Mouse (Mus musculus) forebrain, embryonic 16.5 days (tissue): ENCODE data around the gene Fbxo36. TPM values are rescaled to one million over a fixed set of nuclear protein-coding genes. Genes with fewer than 3 reads are reported as not detected.

Experiments
- ATAC-seq: fragments of 200-750 bp; cut with Nextera tagmentation; 2 replicates; pipeline ENCODE4 v1.8.0; 2017; ENCODE audit warnings: mild to moderate bottlenecking, moderate library complexity
- H3K27ac ChIP-seq: fragments of 300-500 bp; sonication (generic); 2 replicates; pipeline ENCODE4 v1.5.1; 2014; ENCODE audit warnings: low read length, control low read depth
- H3K27me3 ChIP-seq: fragments of 300-500 bp; sonication (generic); replicated peaks from 2 replicates; pipeline ENCODE4 v1.6.1; 2014; ENCODE audit warnings: low read length; ENCODE audit not compliant: control insufficient read depth, insufficient read depth
- H3K36me3 ChIP-seq: fragments of 300-500 bp; sonication (generic); 2 replicates; pipeline ENCODE4 v1.6.1; 2014; ENCODE audit not compliant: control insufficient read depth, insufficient read depth
- H3K4me1 ChIP-seq: fragments of 300-500 bp; sonication (generic); replicated peaks from 2 replicates; pipeline ENCODE4 v1.6.1; 2014; ENCODE audit warnings: low read length; ENCODE audit not compliant: control insufficient read depth, insufficient read depth
- H3K4me2 ChIP-seq: fragments of 300-500 bp; sonication (generic); 2 replicates; pipeline ENCODE4 v1.6.1; 2014; ENCODE audit warnings: mild to moderate bottlenecking, low read length, control low read depth
- H3K4me3 ChIP-seq: fragments of 300-500 bp; sonication (generic); replicated peaks from 2 replicates; pipeline ENCODE4 v1.5.1; 2014; ENCODE audit warnings: mild to moderate bottlenecking, low read length, control low read depth
- H3K9ac ChIP-seq: fragments of 300-500 bp; sonication (generic); replicated peaks from 2 replicates; pipeline ENCODE4 v1.6.1; 2014; ENCODE audit warnings: low read depth, low read length, control low read depth
- H3K9me3 ChIP-seq: fragments of 300-500 bp; sonication (generic); 2 replicates; pipeline ENCODE4 v1.6.1; 2016; ENCODE audit warnings: low read length; ENCODE audit not compliant: control insufficient read depth
- WGBS: fragments of 180-500 bp; shearing (Covaris S2); extraction: QIAGEN DNeasy Blood & Tissue Kit; methylation state at CpG from one replicate; pipeline ENCODE4 v1.1.7; 2014; 5-methylcytosine and 5-hydroxymethylcytosine counted together
- polyA plus RNA-seq: library from polyadenylated mRNA; unstranded; fragments of >200 nt; fragmentation: Nextera tagmentation; extraction: Ambion mirVana; gene quantifications from 2 replicates; pipeline ENCODE4 v1.2.1, GENCODE M21; 2015

The Fbxo36 gene
- polyA plus RNA-seq, 1 experiment from 2014 or later = 3.9 TPM

GRCm38 (mm10) chr1:84866706-84867230, 27.1 kb downstream of the Fbxo36 start:
- WGBS = 95% methylated on average over 3 of the region's 3 CpGs

DNA sequence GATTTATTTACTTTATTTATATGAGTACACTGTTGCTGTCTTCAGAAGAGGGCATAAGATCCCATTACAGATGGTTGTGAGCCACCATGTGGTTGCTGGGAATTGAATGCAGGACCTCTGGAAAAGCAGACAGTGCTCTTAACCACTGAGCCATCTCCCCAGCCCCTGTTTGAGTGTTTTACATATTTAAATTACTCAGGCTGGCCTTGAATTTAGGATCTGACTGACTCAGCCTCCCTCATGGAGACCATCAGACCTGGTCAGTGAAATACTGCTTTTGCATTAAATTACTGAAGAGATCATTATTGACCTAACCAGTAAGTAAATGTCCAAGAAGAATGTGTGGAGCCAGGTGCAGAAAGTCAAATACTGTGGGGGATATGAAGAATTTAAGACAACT, 28.7 kb downstream of the Fbxo36 start:
- ATAC-seq = no peak
- no peaks in the 10 kb centered on the region for H3K27me3 ChIP-seq
- H3K9me3 ChIP-seq = no peaks in the 10 kb centered on the region

More at GRCm38 (mm10) chr1:84866706-84867230, 27.1 kb downstream of the Fbxo36 start:
- no peaks in the 10 kb centered on the region for H3K27me3 ChIP-seq
- no peak overlapping the region for H3K27ac ChIP-seq
- H3K9me3 ChIP-seq = no peaks in the 10 kb centered on the region
- H3K4me1 ChIP-seq = no peaks in the 10 kb centered on the region
- H3K36me3 ChIP-seq = no peaks in the 10 kb centered on the region
- no peak for ATAC-seq
- no peak overlapping the region for H3K4me2 ChIP-seq
- no peak overlapping the region for H3K9ac ChIP-seq
- no peak overlapping the region for H3K4me3 ChIP-seq

GRCm38 (mm10) chr1:84868841-84869240, 29.2 kb downstream of the Fbxo36 start:
- 72% methylated on average over 4 of the region's 4 CpGs for WGBS
- no peak for ATAC-seq
- H3K9me3 ChIP-seq = no peaks in the 10 kb centered on the region

More for the DNA sequence above, 28.7 kb downstream of the Fbxo36 start:
- no peak overlapping the region for H3K9ac ChIP-seq
- no peak overlapping the region for H3K27ac ChIP-seq
- H3K4me3 ChIP-seq = no peak overlapping the region
- no peak overlapping the region for H3K4me2 ChIP-seq
- H3K36me3 ChIP-seq = no peaks in the 10 kb centered on the region
- H3K4me1 ChIP-seq = no peaks in the 10 kb centered on the region

GRCm38 (mm10) chr1:84869498-84869897, 29.9 kb downstream of the Fbxo36 start:
- WGBS = 48% methylated on average over 7 of the region's 7 CpGs
- H3K9ac ChIP-seq = no peak overlapping the region
- H3K4me1 ChIP-seq = no peaks in the 10 kb centered on the region
- ATAC-seq = no peak
- no peaks in the 10 kb centered on the region for H3K27me3 ChIP-seq
- no peak overlapping the region for H3K4me3 ChIP-seq
- H3K9me3 ChIP-seq = no peaks in the 10 kb centered on the region
- H3K27ac ChIP-seq = no peak overlapping the region
- no peaks in the 10 kb centered on the region for H3K36me3 ChIP-seq
- H3K4me2 ChIP-seq = no peak overlapping the region

More at GRCm38 (mm10) chr1:84868841-84869240, 29.2 kb downstream of the Fbxo36 start:
- Histone ChIP-seq H3K4me3 (no peak overlapping the region), H3K4me2 (no peak overlapping the region), H3K36me3 (no peaks in the 10 kb centered on the region), H3K27me3 (no peaks in the 10 kb centered on the region), H3K4me1 (no peaks in the 10 kb centered on the region), H3K27ac (no peak overlapping the region), H3K9ac (no peak overlapping the region)

DNA sequence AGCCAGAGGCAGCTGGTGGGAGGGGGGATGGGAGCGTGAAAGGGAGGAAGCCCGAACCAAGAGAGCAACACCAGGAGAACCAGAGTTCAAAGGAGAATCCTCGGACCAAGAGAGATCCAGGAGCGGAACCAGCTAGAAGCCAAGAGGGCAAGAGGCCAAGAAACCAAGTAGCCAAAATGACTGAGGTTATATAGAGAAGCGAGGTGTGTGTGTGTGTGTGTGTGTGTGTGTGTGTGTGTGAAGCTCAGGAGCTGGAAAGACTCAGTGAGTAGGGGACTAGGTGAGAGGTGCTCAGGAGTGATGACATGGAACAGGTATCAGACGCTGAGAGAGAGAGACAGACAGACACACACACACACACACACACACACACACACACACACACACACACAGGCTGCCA, 31.5 kb downstream of the Fbxo36 start:
- Histone ChIP-seq H3K9me3 (no peaks in the 10 kb centered on the region), H3K27me3 (no peaks in the 10 kb centered on the region), H3K36me3 (no peaks in the 10 kb centered on the region), H3K4me1 (no peaks in the 10 kb centered on the region), H3K9ac (no peak overlapping the region), H3K4me3 (no peak overlapping the region), H3K4me2 (no peak overlapping the region), H3K27ac (no peak overlapping the region)
- WGBS = 68% methylated on average over 6 of the region's 6 CpGs
- ATAC-seq = no peak

- no peak overlapping the region for H3K27ac ChIP-seq
- H3K9me3 ChIP-seq = no peaks in the 10 kb centered on the region
- 11% methylated on average over 3 of the region's 3 CpGs for WGBS
- ATAC-seq = no peak
- H3K4me2 ChIP-seq = no peak overlapping the region
- H3K9ac ChIP-seq = no peak overlapping the region
- H3K36me3 ChIP-seq = no peaks in the 10 kb centered on the region
- no peaks in the 10 kb centered on the region for H3K4me1 ChIP-seq
- no peaks in the 10 kb centered on the region for H3K27me3 ChIP-seq
- no peak overlapping the region for H3K4me3 ChIP-seq
Observed at GRCm38 (mm10) chr1:84872105-84872504, 32.5 kb downstream of the Fbxo36 start.

DNA sequence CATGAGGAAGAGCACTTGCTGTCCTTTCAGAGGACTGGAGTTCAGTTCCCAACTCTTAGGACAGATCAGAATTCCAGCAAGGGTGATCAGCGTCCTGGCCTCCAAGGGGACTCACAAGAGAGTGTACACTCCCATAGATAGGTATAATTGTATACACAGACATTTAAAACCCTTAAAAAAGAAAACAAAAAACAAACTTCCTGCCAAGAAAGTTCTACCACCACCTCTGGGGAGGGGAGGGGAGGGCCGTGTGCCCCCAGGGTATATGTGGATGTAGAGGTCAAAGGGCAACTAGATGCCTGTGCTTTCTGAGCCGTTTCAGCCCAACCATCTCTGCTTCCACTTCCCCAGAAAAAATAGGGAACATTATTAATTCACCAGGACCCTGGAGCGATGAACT, 33.3 kb downstream of the Fbxo36 start:
- no peak overlapping the region for H3K9ac ChIP-seq
- WGBS = 69% methylated on average over 4 of the region's 4 CpGs
- no peak overlapping the region for H3K27ac ChIP-seq
- ATAC-seq = no peak
- no peak overlapping the region for H3K4me3 ChIP-seq
- H3K27me3 ChIP-seq = no peaks in the 10 kb centered on the region
- no peaks in the 10 kb centered on the region for H3K36me3 ChIP-seq
- H3K4me1 ChIP-seq = no peaks in the 10 kb centered on the region
- no peaks in the 10 kb centered on the region for H3K9me3 ChIP-seq
- no peak overlapping the region for H3K4me2 ChIP-seq

GRCm38 (mm10) chr1:84877590-84877989, 37.9 kb downstream of the Fbxo36 start:
- no peaks in the 10 kb centered on the region for H3K27me3 ChIP-seq
- no peaks in the 10 kb centered on the region for H3K4me1 ChIP-seq
- H3K9me3 ChIP-seq = no peaks in the 10 kb centered on the region
- H3K9ac ChIP-seq = no peak overlapping the region
- H3K27ac ChIP-seq = no peak overlapping the region
- WGBS = 95% methylated on average over 2 of the region's 2 CpGs
- no peak overlapping the region for H3K4me3 ChIP-seq
- no peaks in the 10 kb centered on the region for H3K36me3 ChIP-seq
- no peak overlapping the region for H3K4me2 ChIP-seq
- ATAC-seq = no peak

GRCm38 (mm10) chr1:84879571-84880120, 40.0 kb downstream of the Fbxo36 start:
- H3K36me3 ChIP-seq = no peaks in the 10 kb centered on the region
- ATAC-seq = no peak
- H3K27ac ChIP-seq = no peak overlapping the region
- 94% methylated on average over 8 of the region's 8 CpGs for WGBS
- no peaks in the 10 kb centered on the region for H3K4me1 ChIP-seq
- H3K4me3 ChIP-seq = no peak overlapping the region
- H3K9me3 ChIP-seq = no peaks in the 10 kb centered on the region
- H3K9ac ChIP-seq = no peak overlapping the region
- no peak overlapping the region for H3K4me2 ChIP-seq
- no peaks in the 10 kb centered on the region for H3K27me3 ChIP-seq
